Mouse (Mus musculus): ENCODE data around the gene Ehmt1.

The Ehmt1 gene

DNA sequence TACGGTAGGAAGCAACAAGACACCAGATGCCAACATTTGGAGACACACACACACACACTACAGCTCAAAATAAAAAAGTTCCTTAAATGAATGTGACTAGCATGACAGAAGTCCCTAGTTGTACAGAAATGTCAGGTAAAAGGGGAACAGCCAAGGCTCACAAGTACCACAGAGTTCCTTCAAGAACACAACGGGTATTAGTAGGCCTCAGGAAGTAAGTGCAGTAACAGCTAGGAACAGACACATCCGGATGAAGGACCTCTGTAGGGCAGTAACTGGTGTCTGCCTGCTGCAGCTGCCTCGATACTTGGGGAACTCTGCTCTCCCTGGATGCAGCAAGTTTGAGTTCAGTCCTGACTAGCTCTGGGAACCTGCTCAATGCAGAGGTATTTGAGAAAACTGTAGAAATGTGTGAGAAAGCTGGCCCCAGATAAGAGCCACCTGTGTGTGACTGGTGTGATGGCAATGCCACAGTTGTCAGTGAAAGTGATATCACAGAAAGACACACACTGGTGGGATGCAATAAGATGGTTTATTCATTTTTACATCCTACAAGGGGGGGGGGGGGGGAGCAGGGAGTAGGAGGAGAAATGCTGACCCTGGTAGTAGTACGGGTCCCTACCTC, 122.5 kb downstream of the Ehmt1 start:
- no peak for DNase-seq

DNA sequence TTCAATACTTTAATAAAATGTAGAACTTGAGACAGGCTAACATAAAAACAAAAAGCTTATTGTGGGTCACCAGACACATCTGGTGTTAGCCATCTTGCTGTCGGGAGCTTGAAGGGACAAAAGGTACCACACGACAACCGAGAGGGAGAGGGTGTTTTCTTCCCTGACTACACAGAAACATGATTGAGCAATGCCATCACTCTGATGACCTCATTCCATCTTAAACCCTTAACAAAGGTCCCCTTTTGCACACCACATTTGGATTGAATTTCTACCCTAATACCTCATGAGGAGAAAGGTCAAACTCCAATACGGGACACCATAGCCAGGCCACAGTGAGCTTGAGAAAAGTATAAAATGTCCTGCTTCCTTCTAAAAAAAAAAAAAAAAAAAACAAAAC, 132.2 kb downstream of the Ehmt1 start:
- no peak for DNase-seq

- no peak for DNase-seq
Observed at GRCm38 (mm10) chr2:24781253-24781652, 138.2 kb downstream of the Ehmt1 start.

DNA sequence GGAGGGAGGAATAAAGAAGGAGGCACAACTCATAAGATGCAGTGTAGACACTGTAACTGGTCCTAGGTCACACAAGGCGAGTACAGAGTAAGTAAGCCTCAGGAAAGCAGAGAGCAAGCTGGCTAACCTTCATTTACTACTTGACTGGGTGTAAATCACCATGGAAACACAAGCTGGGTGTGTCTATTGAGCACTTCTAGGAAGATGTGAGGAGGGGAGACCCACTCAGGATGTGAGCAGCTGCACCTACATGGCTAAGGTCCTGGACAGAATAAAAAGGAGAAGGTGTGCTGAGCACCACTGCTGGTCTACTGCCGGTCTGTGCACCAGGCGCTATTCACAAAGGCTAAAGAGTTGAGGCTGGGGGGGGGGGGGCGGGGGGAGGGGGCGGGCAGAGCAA, 142.6 kb downstream of the Ehmt1 start:
- no peak for DNase-seq

DNA sequence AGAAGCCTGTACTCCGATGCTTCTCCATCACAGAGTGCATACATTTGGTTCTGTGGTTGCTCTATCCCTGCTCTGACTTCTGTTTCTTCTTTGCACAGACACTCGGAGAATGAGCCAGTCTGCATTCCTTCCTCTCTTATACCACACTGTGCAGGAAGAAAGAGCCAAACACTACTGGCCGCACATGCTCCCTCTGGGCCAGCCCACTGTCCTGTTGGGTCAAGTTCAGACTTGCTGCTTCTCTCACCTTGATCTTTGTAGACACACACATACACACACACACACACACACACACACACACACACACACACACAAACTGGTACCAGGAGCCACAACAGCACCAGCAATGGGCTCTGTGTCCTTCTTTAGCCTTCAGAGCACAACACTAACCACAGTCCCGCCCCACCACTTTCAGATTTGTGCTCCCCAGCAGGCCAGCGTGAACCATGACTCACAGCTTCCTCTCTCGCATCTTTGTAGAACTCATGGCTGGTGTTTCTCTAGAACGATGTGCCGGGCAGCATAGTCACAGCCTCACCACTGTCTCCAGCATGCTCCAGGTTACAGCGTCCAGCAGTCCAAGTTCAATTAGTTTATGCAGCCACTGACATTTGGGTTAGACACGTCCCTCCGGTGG, 143.3 kb downstream of the Ehmt1 start:
- DNase-seq, result no peak

GRCm38 (mm10) chr2:24774832-24775231, 144.6 kb downstream of the Ehmt1 start:
- DNase-seq, result peak; percentile 23

DNA sequence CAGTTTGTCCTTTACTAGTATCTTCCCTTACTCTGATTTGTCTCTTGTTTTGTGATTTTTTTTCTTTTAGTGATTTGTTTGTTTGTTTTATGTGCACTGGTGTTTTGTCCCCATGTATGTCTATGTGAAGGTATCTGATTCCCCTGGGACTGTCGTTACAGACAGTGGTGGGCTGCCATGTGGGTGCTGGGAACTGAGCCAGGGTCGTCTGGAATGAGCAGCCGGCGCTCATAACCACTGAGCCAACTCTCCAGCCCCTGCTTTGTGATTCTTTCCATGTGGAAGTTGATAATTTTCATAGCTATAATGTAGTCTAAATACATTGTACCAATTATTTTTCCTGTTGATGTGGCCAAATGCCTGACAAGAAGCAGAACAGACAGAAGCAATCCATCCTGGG, 148.6 kb downstream of the Ehmt1 start:
- DNase-seq, result peak; percentile 22

DNA sequence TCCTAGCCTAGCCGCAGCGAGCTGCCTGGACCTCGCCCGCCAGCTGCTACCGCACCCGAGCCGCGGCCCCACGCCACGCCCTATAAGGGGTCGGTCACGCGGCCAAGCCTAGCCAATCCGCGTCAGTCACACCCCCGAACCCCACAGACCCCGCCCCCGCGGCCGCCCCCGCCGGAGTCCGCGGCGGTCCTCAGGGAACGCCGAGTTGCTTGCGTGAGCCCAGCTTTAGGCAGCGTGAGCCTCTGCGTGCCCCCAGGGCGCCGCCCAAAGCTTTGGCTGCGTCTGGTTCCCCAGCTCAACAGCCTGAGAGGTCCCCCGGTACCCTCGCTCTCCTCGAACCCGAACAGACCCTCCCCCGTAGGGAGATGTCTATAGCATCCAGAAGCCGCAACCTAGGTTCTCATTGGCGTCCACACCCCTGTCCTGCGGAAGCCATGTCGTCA, 156.3 kb downstream of the Ehmt1 start, which contains the start of gene Cacna1b:
Gene Cacna1b (minus strand): TSS at position 38 of the 443 bp plus-strand sequence.
- peak; percentile 91 for DNase-seq

DNA sequence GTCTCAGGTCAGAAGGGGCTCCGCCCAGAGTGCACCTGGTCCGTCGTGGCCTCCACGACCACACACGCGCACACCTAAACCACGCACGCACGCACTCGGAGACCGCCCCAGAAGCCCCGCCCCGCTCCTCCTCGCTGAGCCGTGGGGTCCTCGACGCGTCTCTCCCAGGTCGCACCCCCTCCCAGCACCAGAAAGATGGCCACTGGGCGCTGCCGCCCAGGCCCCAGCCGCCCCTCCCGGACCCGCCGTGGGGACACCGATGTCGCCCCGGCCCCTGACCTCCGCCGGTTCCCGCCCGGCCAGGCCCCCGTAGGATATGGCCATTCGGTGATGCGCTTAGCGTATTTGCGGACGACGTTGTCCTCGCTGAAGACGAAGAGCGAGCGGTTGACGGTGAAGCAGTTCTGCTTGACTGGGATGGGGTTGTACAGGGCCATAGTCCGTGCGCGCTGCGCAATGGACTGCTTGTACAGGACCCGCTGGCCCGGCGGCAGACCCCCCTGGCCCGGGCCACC, 156.9 kb downstream of the Ehmt1 start:
- DNase-seq, result peak; percentile 52

- peak; percentile 55 for DNase-seq
Observed at GRCm38 (mm10) chr2:24761923-24762445, 157.4 kb downstream of the Ehmt1 start.

DNA sequence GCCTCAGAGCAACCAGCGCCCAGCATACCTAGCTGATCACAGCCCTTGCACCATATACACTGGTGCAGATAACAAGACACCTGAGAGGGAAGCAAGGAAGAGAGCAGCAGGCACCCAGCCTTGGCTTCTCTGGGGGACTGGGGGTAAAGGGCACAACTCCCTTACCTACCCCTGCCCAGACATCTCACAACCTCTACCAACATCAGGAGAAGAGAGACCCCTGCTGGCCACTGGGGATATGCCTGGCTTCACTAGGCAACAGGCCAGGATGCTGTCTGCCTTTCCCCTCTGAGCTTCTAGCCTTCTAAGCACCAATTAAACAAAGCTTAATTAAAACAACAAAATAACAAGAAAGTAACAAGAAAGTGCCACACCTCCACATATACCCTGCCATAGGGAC, 164.1 kb downstream of the Ehmt1 start:
- peak; percentile 52 for DNase-seq

- DNase-seq, result no peak
Observed at GRCm38 (mm10) chr2:24752599-24752998, 166.8 kb downstream of the Ehmt1 start.

- no peak for DNase-seq
Observed at GRCm38 (mm10) chr2:24750051-24750450, 169.4 kb downstream of the Ehmt1 start.

- DNase-seq, result no peak
Observed at GRCm38 (mm10) chr2:24747878-24748277, 171.5 kb downstream of the Ehmt1 start.
